Mouse (Mus musculus) ES-E14 (cell line): Measurements from ENCODE around the gene Btbd11. TPM values are rescaled to one million over a fixed set of nuclear protein-coding genes. Genes with fewer than 3 reads are reported as not detected.

Source experiments
- DNase-seq: peaks from one replicate; pipeline ENCODE4 v3.0.0-alpha.2; 2013; ENCODE audit warnings: low read depth, low spot score
- H3K27ac ChIP-seq: 2 replicates; pipeline ENCODE4 v1.5.1; 2012; ENCODE audit warnings: low read depth, mild to moderate bottlenecking, low read length, moderate library complexity, mixed read lengths; ENCODE audit not compliant: poor library complexity, insufficient read depth, severe bottlenecking
- H3K36me3 ChIP-seq: 2 replicates; pipeline ENCODE4 v1.6.1; 2012; ENCODE audit warnings: mild to moderate bottlenecking, low read length, moderate library complexity, mixed read lengths; ENCODE audit not compliant: control insufficient read depth, poor library complexity, insufficient read depth, severe bottlenecking
- H3K4me1 ChIP-seq, 2 experiments: fragments of 150-350 bp in 1 of 2; sonication (generic) in 1 of 2; 2 replicates each; pipeline ENCODE4 v1.6.1; 2012; ENCODE audit warnings: low read length in 2 of 2, mild to moderate bottlenecking in 1 of 2, mixed read lengths in 1 of 2; ENCODE audit not compliant: control insufficient read depth in 2 of 2, insufficient read depth in 2 of 2, poor library complexity in 1 of 2
- H3K4me3 ChIP-seq, 2 experiments: fragments of 150-350 bp in 1 of 2; sonication (generic) in 1 of 2; 2 replicates each; pipeline ENCODE4 v1.5.1; 2012; ENCODE audit warnings: low read length in 2 of 2, low read depth in 1 of 2, mild to moderate bottlenecking in 1 of 2, mixed read lengths in 1 of 2; ENCODE audit not compliant: insufficient read depth in 1 of 2, poor library complexity in 1 of 2, severe bottlenecking in 1 of 2
- H3K9ac ChIP-seq: 2 replicates; pipeline ENCODE4 v1.6.1; 2012; ENCODE audit warnings: low read depth, mild to moderate bottlenecking, low read length, mixed read lengths; ENCODE audit not compliant: poor library complexity, insufficient read depth, severe bottlenecking
- H3K9me3 ChIP-seq: fragments of 150-350 bp; sonication (generic); 2 replicates; pipeline ENCODE4 v1.6.1; 2012; ENCODE audit warnings: low read depth, mild to moderate bottlenecking, low read length; ENCODE audit not compliant: control insufficient read depth, insufficient read depth
- CHD2 ChIP-seq: IDR thresholded peaks from 2 replicates; pipeline ENCODE4 v1.6.1; 2014; ENCODE audit warnings: mild to moderate bottlenecking, low read depth, low read length, inconsistent platforms
- HCFC1 ChIP-seq: IDR thresholded peaks from 2 replicates; pipeline ENCODE4 v1.6.1; 2012; ENCODE audit warnings: low read length, inconsistent platforms, borderline replicate concordance; ENCODE audit not compliant: insufficient read depth
- MAFK ChIP-seq: IDR thresholded peaks from 2 replicates; pipeline ENCODE4 v1.6.1; 2014; ENCODE audit warnings: mild to moderate bottlenecking, low read depth, low read length, inconsistent platforms; ENCODE audit not compliant: insufficient read depth
- ZC3H11A ChIP-seq: IDR thresholded peaks from 2 replicates; pipeline ENCODE4 v1.6.1; 2012; ENCODE audit warnings: low read depth, mild to moderate bottlenecking, inconsistent platforms, low read length, borderline replicate concordance
- ZNF384 ChIP-seq: IDR thresholded peaks from 2 replicates; pipeline ENCODE4 v1.6.1; 2012; ENCODE audit warnings: low read depth, low read length, inconsistent platforms
- in situ Hi-C, 2 experiments: fragments of 600-800 bp; cut with MboI; formaldehyde crosslinking; loops; one replicate each; pipeline ENCODE4 v1.15.1; 2025; ENCODE audit warnings: low sequenced_read_pairs in 2 of 2, inconsistent platforms in 1 of 2; ENCODE audit not compliant: unreplicated experiment in 2 of 2
- total RNA-seq: library from RNA; depleted of rRNA; stranded (reverse); fragments of 300-350 nt; gene quantifications from 2 replicates; pipeline ENCODE4 v1.2.3, GENCODE M21; 2012

The Btbd11 gene
- total RNA-seq, 1 experiment: 9.9 TPM

DNA sequence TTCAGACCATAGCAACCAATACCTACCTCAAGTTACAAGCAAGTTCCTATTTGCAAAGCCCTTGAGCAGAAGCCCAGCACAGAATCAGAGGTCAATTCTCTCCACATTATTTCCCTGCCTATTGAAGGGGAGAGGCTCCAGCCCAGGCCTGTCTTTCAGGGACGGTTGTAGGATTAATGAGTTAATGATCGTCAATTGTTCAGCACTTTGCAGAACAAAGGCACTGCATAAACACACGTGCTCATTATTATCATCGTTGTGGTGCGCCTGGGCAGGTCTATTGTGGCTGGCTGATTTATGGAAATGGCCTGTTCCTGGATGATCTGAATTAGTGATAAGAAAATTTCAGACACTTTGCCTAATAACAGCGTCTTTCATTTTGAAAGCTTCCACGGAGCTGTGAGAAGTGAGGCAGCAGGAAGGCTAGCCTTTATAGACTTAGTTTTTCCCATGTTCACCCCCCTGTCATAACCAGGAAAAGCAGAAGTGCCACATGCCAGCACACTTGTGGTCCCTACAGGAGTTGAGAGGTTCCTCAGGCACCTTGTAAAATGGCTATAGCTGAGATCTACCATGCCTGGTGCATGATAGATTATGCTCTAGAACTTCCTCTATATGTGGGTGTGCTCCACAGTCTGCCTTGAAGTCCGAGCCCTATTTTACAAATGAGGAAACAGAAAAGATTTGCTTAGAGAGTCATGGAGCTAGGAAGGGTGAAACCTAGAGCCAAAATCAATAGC, 65.2 kb downstream of the Btbd11 start:
- Histone ChIP-seq H3K9me3 (no peaks in the 10 kb centered on the region), H3K9ac (no peak overlapping the region), H3K4me1 (peaks cover 4 to 19% of the 10 kb centered on the region in 2 experiments; a peak in 2 of 4 replicates), H3K36me3 (no peaks in the 10 kb centered on the region; the same call in 1 of the 2 replicates), H3K4me3 (no peak overlapping the region), H3K27ac (no peak overlapping the region)
- peak; percentile 79 for DNase-seq
- in situ Hi-C loops: no loop called here
- TF ChIP-seq MAFK: no peak; the same call in 1 of the 2 replicates
- TF ChIP-seq CHD2: peak; percentile 9; the same call in 1 of the 2 replicates

DNA sequence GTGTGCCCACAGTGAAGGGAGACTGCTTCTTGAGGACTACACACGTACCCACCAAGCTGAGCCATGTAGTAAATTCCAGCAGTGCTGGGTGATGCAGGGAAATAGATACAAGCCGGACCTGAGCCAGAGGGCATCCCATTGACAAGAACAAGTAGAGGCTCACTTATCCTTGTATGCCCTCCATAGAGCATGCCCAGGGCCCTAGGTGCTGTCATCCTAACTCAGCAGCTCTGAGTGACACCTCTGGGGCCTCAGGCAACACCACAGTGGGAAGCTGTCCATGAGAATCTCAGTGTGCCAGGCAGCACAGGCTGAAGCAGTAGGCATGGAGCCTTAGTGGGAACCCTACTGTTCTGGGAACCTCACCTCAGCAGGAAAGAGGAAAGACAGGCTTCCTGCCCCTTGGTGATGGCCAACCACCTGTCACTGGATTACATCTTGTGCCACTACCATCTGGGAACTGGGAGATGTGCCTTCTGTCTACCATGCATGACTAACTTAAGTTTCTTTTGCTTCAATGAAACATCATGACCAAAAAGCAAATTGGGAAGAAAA, 66.7 kb downstream of the Btbd11 start:
- in situ Hi-C loops: no loop called here

DNA sequence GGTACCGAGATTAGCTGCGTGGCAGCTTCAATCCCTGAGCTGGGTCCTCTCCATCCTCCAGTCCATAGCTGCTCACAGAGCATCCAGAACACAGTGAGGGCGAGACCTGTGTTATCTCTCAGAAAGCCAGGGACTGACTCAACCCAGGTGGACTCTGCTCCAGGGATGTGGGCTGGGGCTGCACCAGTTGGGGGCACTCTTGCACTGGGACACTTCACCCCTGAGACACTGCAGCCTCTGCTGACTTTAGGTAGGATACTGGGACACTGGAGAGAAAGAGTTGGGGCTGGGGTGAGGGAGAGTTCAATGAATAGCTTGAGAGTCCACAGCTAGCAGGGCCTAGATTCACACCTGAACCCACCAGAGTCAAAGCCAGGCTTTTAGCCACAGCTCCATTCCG, 69.4 kb downstream of the Btbd11 start:
- in situ Hi-C loops: no loop called here
- peak; percentile 39 for DNase-seq

More for the DNA sequence above, 66.7 kb downstream of the Btbd11 start:
- Histone ChIP-seq H3K27ac (no peak overlapping the region), H3K36me3 (no peaks in the 10 kb centered on the region; the same call in 1 of the 2 replicates), H3K4me1 (peaks cover 4 to 20% of the 10 kb centered on the region in 2 experiments; a peak in 2 of 4 replicates), H3K4me3 (no peak overlapping the region), H3K9me3 (no peaks in the 10 kb centered on the region), H3K9ac (no peak overlapping the region)
- TF ChIP-seq ZNF384: no peak
- TF ChIP-seq CHD2: no peak
- TF ChIP-seq HCFC1: no peak
- no peak for DNase-seq

DNA sequence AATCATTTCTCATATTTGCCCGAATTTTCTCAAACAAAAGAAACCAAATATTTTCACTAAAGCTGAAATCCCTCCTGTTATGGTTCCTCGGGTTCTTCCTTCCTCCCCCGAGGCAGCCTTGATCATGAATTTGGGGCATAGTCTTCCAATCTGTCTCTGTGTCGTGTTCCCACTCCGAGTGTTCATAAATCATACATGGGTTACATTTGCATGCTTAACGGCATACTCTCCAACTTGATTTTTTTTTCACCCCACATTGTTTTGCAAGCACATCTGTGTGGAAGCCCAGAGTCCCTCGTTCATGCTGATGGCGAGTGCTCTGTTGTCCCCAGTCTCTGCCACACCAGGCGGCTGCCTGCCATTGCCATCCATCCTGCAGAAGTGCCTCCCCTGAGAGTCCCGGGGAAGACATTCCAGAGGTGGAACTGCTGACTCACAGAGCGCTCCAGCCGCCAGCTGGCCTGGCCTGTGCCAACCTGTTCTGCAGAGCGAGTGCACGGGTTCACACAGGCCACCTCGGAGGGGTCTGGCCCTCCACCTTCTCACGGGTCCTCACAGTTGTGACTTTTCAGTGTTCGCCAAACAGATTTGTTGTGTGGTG, 72.2 kb downstream of the Btbd11 start:
- no peak for DNase-seq
- no peak overlapping the region for H3K4me3 ChIP-seq
- peaks cover 6 to 17% of the 10 kb centered on the region in 2 experiments; a peak in 3 of 4 replicates for H3K4me1 ChIP-seq
- in situ Hi-C loops: no loop called here
- H3K9me3 ChIP-seq: no peaks in the 10 kb centered on the region
- TF ChIP-seq MAFK: peak; percentile 85
- no peak for TF ChIP-seq HCFC1
- no peak for TF ChIP-seq CHD2
- TF ChIP-seq ZC3H11A: no peak
- TF ChIP-seq ZNF384: no peak
- no peak overlapping the region for H3K27ac ChIP-seq
- H3K36me3 ChIP-seq: no peaks in the 10 kb centered on the region
- no peak overlapping the region for H3K9ac ChIP-seq

More for the DNA sequence above, 69.4 kb downstream of the Btbd11 start:
- no peak overlapping the region for H3K9ac ChIP-seq
- peaks cover 6 to 19% of the 10 kb centered on the region in 2 experiments; a peak in 3 of 4 replicates for H3K4me1 ChIP-seq
- no peak overlapping the region for H3K27ac ChIP-seq
- no peak overlapping the region for H3K4me3 ChIP-seq
- TF ChIP-seq MAFK: no peak
- TF ChIP-seq ZC3H11A: peak; percentile 82; the same call in 1 of the 2 replicates
- H3K9me3 ChIP-seq: no peaks in the 10 kb centered on the region
- no peaks in the 10 kb centered on the region for H3K36me3 ChIP-seq
